Mouse (Mus musculus): ENCODE measurements at regions not wholly inside any gene's neighbourhood (a gene's known extent, or its start where the extent isn't known, plus 50 kb on each side); places are given as distances from the start of the nearest gene placed in this dataset.

- DNase-seq (ENCODE audit: inconsistent age in 2 of 2, low spot score in 1 of 2) = peak; percentile 6 to 74
Measured at GRCm38 (mm10) chr6:36004701-36005100, 383.2 kb upstream of the Chrm2 start.

- DNase-seq (ENCODE audit: inconsistent age in 2 of 2, low spot score in 1 of 2) = no peak
Measured at GRCm38 (mm10) chr6:36002090-36002489, 385.8 kb upstream of the Chrm2 start.

- DNase-seq (ENCODE audit: inconsistent age in 2 of 2, low spot score in 1 of 2) = no peak
Measured at GRCm38 (mm10) chr6:35988891-35989290, 399.0 kb upstream of the Chrm2 start.

GRCm38 (mm10) chr6:35940071-35940470 lies 400.4 kb upstream of the Mtpn start:
- DNase-seq (ENCODE audit: inconsistent age in 2 of 2, low spot score in 1 of 2) = no peak

- no peak for DNase-seq (ENCODE audit: inconsistent age in 2 of 2, low spot score in 1 of 2)
Measured at GRCm38 (mm10) chr6:35924189-35924588, 384.5 kb upstream of the Mtpn start.

- no peak for DNase-seq (ENCODE audit: inconsistent age in 2 of 2, low spot score in 1 of 2)
Measured at GRCm38 (mm10) chr6:35897990-35898389, 358.3 kb upstream of the Mtpn start.

- DNase-seq (ENCODE audit: inconsistent age in 2 of 2, low spot score in 1 of 2) = no peak
Measured at GRCm38 (mm10) chr6:35895692-35896091, 356.0 kb upstream of the Mtpn start.

GRCm38 (mm10) chr6:35874671-35875070 lies 335.0 kb upstream of the Mtpn start:
- no peak for DNase-seq (ENCODE audit: inconsistent age in 2 of 2, low spot score in 1 of 2)

- DNase-seq (ENCODE audit: inconsistent age in 2 of 2, low spot score in 1 of 2) = no peak
Measured at GRCm38 (mm10) chr6:35871388-35871787, 331.7 kb upstream of the Mtpn start.

GRCm38 (mm10) chr6:35864218-35864617 lies 324.5 kb upstream of the Mtpn start:
- no peak for DNase-seq (ENCODE audit: inconsistent age in 2 of 2, low spot score in 1 of 2)

- no peak for DNase-seq (ENCODE audit: inconsistent age in 2 of 2, low spot score in 1 of 2)
Measured at GRCm38 (mm10) chr6:35853993-35854392, 314.3 kb upstream of the Mtpn start.

GRCm38 (mm10) chr6:35816657-35817056 lies 277.0 kb upstream of the Mtpn start:
- no peak for DNase-seq (ENCODE audit: inconsistent age in 2 of 2, low spot score in 1 of 2)

GRCm38 (mm10) chr6:35814476-35814875 lies 274.8 kb upstream of the Mtpn start:
- no peak for DNase-seq (ENCODE audit: inconsistent age in 2 of 2, low spot score in 1 of 2)

- DNase-seq (ENCODE audit: inconsistent age in 2 of 2, low spot score in 1 of 2) = no peak
Measured at GRCm38 (mm10) chr6:35805738-35806137, 266.1 kb upstream of the Mtpn start.

GRCm38 (mm10) chr6:35804041-35804440 lies 264.4 kb upstream of the Mtpn start:
- no peak for DNase-seq (ENCODE audit: inconsistent age in 2 of 2, low spot score in 1 of 2)

- no peak for DNase-seq (ENCODE audit: inconsistent age in 2 of 2, low spot score in 1 of 2)
Measured at GRCm38 (mm10) chr6:35779706-35780105, 240.0 kb upstream of the Mtpn start.

GRCm38 (mm10) chr6:35770907-35771306 lies 231.2 kb upstream of the Mtpn start:
- no peak for DNase-seq (ENCODE audit: inconsistent age in 2 of 2, low spot score in 1 of 2)

GRCm38 (mm10) chr6:35759606-35760246 lies 220.0 kb upstream of the Mtpn start:
- no peak for DNase-seq (ENCODE audit: inconsistent age in 2 of 2, low spot score in 1 of 2)

- no peak for DNase-seq (ENCODE audit: inconsistent age in 2 of 2, low spot score in 1 of 2)
Measured at GRCm38 (mm10) chr6:35746034-35746433, 206.3 kb upstream of the Mtpn start.

- no peak for DNase-seq (ENCODE audit: inconsistent age in 2 of 2, low spot score in 1 of 2)
Measured at GRCm38 (mm10) chr6:35705587-35705986, 165.9 kb upstream of the Mtpn start.

GRCm38 (mm10) chr6:35667062-35667461 lies 127.4 kb upstream of the Mtpn start:
- no peak for DNase-seq (ENCODE audit: inconsistent age in 2 of 2, low spot score in 1 of 2)

GRCm38 (mm10) chr6:35651401-35651800 lies 111.7 kb upstream of the Mtpn start:
- DNase-seq (ENCODE audit: inconsistent age in 2 of 2, low spot score in 1 of 2) = no peak

- no peak for DNase-seq (ENCODE audit: inconsistent age in 2 of 2, low spot score in 1 of 2)
Measured at GRCm38 (mm10) chr6:35645210-35645609, 105.5 kb upstream of the Mtpn start.

Data from adrenal gland, adult (tissue).